Mouse (Mus musculus) heart, adult 2 months (tissue): ENCODE data around the gene Pacs1.

Experiments
- CTCF ChIP-seq: fragments of 200-600 bp; IDR thresholded peaks from 2 replicates; pipeline ENCODE4 v1.8.1; 2022; ENCODE audit warnings: antibody characterized with exemption, mild to moderate bottlenecking, moderate library complexity
- EP300 ChIP-seq: fragments of 200-500 bp; IDR thresholded peaks from 2 replicates; pipeline ENCODE4 v1.6.1; 2011; ENCODE audit warnings: low read depth, low read length, control low read depth; ENCODE audit not compliant: insufficient read depth
- POLR2A ChIP-seq: fragments of 200-500 bp; IDR thresholded peaks from 2 replicates; pipeline ENCODE4 v1.6.1; 2011; ENCODE audit warnings: mild to moderate bottlenecking, low read depth, low read length, control low read depth; ENCODE audit not compliant: insufficient read depth

- TF ChIP-seq CTCF (no peak), POLR2A (no peak), EP300 (no peak)
Observed at GRCm38 (mm10) chr19:5257140-5257539, 15.8 kb downstream of the Pacs1 start.
